Mouse (Mus musculus): ENCODE measurements at regions not wholly inside any gene's neighbourhood (a gene's known extent, or its start where the extent isn't known, plus 50 kb on each side); places are given as distances from the start of the nearest gene placed in this dataset.
A peak's percentile ranks its signal among the peaks of the same experiment; 100 is the strongest.

DNA sequence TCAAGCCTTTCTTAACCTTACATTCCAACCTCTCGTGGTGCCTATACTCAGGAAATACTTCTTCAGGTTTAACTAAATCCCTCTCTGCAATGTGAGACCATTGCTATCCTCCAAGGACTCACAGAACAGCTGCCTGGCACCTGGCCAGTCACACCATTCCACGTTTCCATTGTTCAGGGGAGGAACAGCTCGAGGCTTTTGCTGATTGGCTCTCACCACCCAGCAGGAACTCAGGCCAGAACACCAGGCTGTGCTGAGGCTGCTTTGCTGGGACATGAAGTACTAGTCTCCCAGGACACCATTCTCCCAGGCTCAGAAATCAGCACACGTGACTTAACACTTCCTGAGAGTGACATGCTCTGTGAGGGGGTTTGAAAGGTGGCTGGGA lies 357.6 kb downstream of the Sorl1 start:
- peak; percentile 18 for DNase-seq (ENCODE audit: low spot score)

DNA sequence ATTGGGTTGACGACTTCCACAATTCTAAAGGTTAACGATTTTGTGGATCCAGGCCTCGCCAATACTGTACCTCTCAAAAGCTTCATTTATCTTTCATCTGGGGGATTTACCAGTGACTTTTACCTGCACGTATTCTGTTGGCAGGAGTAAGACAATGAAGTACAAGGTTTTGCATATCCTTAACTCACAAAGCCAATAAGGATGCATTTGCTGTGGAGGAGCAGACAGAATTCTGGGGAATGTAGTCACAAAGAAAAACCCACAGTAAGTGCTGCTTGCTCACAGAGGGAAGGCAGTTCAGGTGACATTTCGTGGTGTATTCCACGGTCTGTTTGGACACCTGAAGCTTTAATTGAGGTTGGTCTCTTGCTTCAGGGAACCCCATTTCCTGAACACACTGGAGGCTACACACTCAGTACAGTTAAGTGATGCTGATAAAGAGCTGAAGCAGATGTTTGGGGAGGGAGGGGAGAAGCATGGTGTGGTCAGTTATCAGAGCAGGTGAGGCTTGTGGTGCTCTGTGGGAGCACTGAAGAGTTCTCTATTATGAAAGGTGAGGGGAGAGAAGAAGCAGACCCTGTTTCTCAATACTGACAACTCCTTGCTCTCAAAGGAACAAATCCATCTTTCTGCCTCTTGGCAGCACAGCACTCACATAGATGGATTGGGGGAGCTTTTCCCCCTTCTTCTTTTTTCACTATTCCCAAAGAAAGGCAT lies 358.1 kb downstream of the Sorl1 start:
- DNase-seq (ENCODE audit: low spot score), result no peak

GRCm38 (mm10) chr9:41761050-41761576 lies 363.0 kb downstream of the Sorl1 start:
- DNase-seq (ENCODE audit: low spot score), result no peak

GRCm38 (mm10) chr9:41754434-41755002 lies 369.6 kb downstream of the Sorl1 start:
- DNase-seq (ENCODE audit: low spot score), result no peak

- DNase-seq (ENCODE audit: low spot score), result no peak
Observed at GRCm38 (mm10) chr9:41745979-41746647, 378.0 kb downstream of the Sorl1 start.

DNA sequence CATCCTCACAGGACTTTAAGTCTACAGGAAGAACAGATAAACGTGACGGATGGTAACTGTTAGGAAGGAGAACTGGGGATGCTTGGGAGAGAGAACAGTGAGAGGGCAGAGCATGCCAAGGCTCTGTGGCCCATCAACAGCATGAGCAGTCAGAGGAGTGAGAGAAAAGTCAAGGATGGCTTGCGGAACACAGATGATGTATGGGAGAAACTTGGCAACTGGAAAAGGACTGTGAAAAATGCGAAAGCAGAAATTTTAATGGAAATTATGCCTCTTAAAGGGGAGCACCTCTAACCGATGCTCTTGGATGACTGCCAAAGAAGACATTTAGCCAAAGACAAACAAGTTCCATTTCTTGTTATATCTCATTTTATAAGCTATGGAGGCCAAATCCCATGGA lies 382.6 kb downstream of the Sorl1 start:
- DNase-seq (ENCODE audit: low spot score), result no peak

- DNase-seq (ENCODE audit: low spot score), result no peak
Observed at GRCm38 (mm10) chr9:41740536-41740935, 383.6 kb downstream of the Sorl1 start.

DNA sequence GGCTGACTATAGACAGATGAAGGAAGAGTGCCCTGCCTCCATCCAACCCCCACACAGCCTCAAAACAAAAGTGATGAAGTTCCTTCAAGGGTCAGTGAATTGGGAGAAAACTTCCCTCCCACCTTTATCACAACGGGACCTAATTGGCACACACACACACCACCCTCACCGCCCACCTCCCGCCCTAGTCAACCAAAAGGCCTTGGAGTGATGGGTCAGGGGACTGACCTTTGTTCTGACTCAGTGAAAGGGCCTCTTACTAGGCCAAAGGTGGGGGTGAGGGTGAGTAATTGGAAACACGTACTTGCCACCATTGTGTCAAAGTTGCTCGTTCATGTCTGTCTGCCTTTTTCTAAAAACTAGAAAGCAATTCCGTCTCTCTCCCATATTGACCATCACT lies 386.4 kb downstream of the Sorl1 start:
- no peak for DNase-seq (ENCODE audit: low spot score)

- DNase-seq (ENCODE audit: low spot score), result no peak
Observed at GRCm38 (mm10) chr9:41736881-41737280, 387.2 kb downstream of the Sorl1 start.

GRCm38 (mm10) chr9:41736234-41736859 lies 387.8 kb downstream of the Sorl1 start:
- DNase-seq (ENCODE audit: low spot score), result no peak

GRCm38 (mm10) chr9:41735448-41736233 lies 388.5 kb downstream of the Sorl1 start:
- DNase-seq (ENCODE audit: low spot score), result peak; percentile 34

- no peak for DNase-seq (ENCODE audit: low spot score)
Observed at GRCm38 (mm10) chr9:41734925-41735447, 389.1 kb downstream of the Sorl1 start.

GRCm38 (mm10) chr9:41721609-41722008 lies 402.5 kb downstream of the Sorl1 start:
- no peak for DNase-seq (ENCODE audit: low spot score)

DNA sequence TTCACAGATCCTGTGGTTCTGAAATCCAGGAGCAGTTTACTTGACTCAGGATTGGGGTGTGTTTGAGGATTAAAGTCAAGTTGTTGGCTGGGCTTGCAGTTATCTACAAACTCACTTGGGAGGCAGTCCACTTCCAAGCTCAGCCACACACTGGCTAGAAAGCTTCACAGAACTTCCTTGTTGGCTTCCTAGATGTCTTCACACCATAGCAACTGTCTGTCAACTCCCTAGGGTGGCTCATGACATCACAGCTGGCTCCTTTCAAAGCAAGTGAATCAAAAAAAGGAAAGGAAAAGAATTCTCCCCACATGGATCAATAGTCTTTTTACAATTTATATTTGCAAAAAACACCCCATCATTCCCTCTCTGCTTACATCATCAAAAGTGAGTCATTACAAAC lies 408.9 kb downstream of the Sorl1 start:
- DNase-seq (ENCODE audit: low spot score), result no peak

DNA sequence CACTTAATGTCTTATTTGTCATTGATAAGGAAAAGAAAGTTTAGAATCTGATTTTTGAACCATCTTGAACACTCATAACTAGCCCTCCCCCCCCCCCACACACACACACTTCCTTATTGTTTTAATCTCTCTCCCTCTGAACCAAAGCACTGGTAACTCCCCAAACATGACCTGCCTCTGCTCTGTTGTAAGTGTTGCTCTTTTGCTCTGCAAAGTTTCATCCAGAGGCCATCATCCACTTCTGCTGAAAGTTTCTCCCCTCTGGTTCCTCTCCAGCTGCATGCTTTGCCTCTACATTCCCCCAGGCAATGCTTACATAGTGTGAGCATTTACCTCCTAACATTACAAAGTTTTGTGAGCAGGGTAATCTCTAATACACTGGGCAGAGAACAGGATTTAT lies 418.1 kb downstream of the Sorl1 start:
- no peak for DNase-seq (ENCODE audit: low spot score)

- no peak for DNase-seq (ENCODE audit: low spot score)
Observed at GRCm38 (mm10) chr9:41705461-41705903, 418.6 kb downstream of the Sorl1 start.

DNA sequence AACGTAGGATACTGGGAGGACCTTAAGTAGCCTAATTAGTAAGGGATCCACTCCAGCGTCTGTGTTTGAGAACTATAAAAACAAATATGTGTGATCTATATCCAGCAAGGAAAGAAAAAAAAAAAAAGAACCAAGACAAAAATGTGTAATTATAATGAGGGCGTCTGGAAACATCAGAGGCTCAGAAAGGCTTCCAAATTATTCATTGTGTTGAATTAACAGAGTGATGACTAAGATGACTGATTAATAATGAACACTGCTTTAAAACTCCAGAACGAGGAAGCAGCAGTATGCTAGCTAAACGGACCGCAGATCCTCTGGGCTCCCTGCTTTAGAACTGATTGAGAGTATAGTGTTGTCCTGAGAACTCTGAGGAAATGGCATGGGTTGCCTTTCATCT lies 421.0 kb downstream of the Sorl1 start:
- no peak for DNase-seq (ENCODE audit: low spot score)

GRCm38 (mm10) chr9:41700683-41701082 lies 423.4 kb downstream of the Sorl1 start:
- no peak for DNase-seq (ENCODE audit: low spot score)

GRCm38 (mm10) chr9:41699031-41699430 lies 425.1 kb downstream of the Sorl1 start:
- no peak for DNase-seq (ENCODE audit: low spot score)

- peak; percentile 5 for DNase-seq (ENCODE audit: low spot score)
Observed at GRCm38 (mm10) chr9:41697611-41698467, 426.3 kb downstream of the Sorl1 start.

DNA sequence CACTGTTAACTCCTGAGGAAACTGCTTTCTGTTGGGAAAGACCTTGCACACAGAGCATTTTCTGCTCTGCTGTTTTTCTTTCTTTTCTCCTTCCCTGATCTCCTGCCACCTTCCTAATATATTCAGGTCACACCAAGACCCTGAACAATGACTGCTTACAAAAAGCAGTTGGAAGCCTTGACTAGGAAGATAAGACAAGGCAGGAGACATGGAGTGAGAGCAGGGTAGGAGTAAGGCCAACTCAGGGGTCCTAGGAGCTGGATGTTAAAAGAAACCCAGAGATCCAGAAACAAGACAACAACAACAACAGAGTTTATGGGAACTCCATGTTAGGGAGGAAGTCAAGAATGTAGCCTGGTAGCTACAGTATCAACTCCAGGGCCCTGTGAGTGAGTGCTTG lies 426.9 kb downstream of the Sorl1 start:
- DNase-seq (ENCODE audit: low spot score), result no peak
